Mouse (Mus musculus): ENCODE data around the gene Serpinf1. TPM values are rescaled to one million over a fixed set of nuclear protein-coding genes. Genes with fewer than 3 reads are reported as not detected.
A peak's percentile ranks its signal among the peaks of the same experiment; 100 is the strongest.

Serpinf1 gene
- polyA plus RNA-seq, 1 experiment from 2014 or later, result 168 TPM

DNA sequence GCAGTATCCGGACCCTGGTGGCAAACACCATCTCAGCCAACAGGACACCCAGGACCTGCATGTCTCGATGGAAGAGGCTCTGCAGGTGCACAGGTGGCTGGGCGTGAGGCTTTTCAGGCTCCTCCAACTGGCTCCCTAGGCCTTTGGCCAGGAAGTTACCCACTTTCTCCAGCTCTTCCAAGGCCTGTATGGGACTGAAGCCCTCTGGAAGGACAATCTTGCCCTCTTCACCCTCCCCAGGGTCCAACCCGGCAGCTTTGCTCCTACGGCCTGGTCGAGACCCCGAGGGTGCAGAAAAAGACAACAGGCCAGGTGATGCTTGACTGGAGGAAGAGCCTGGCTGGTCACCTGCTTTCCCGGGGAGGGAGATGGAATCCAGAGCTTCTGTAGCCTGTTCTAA is 29.6 kb upstream of the Serpinf1 start:
- no peaks in the 10 kb centered on the region for H3K9me3 ChIP-seq
- peaks cover 44% of the 10 kb centered on the region for H3K4me1 ChIP-seq
- H3K4me3 ChIP-seq, result no peak overlapping the region
- H3K36me3 ChIP-seq, result peaks cover 38% of the 10 kb centered on the region
- 93% methylated on average over 8 of the region's 8 CpGs for WGBS
- no peaks in the 10 kb centered on the region for H3K27me3 ChIP-seq (ENCODE audit: insufficient read depth, poor library complexity, severe bottlenecking)
- DNase-seq (ENCODE audit: low spot score), result no peak
- H3K27ac ChIP-seq, result no peak overlapping the region

DNA sequence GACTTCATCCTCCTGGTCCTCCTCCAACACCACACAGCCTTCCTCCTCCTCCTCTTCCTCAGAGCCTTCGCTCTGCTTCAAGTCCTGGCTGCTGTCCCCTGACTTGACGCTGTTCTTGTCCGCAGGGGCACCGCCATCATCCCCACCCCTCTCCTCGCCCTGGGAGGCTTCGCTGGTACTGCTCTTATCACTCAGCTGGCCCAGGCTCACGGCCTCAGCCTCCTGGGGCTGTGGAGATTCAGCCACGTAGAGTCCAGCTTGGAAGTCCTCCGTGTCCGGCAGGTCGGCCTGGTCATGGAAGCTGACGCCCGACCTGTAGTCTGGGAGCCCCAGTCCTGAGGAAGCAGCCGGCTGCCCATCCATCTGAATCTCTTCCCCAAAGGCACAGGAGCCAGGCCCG is 28.4 kb upstream of the Serpinf1 start:
- H3K4me3 ChIP-seq, result no peak overlapping the region
- no peaks in the 10 kb centered on the region for H3K27me3 ChIP-seq (ENCODE audit: insufficient read depth, poor library complexity, severe bottlenecking)
- 70% methylated on average over 15 of the region's 15 CpGs for WGBS
- H3K36me3 ChIP-seq, result peaks cover 42% of the 10 kb centered on the region
- H3K4me1 ChIP-seq, result peaks cover 44% of the 10 kb centered on the region
- no peaks in the 10 kb centered on the region for H3K9me3 ChIP-seq
- H3K27ac ChIP-seq, result peak overlapping the region; percentile 72
- no peak for DNase-seq (ENCODE audit: low spot score)

DNA sequence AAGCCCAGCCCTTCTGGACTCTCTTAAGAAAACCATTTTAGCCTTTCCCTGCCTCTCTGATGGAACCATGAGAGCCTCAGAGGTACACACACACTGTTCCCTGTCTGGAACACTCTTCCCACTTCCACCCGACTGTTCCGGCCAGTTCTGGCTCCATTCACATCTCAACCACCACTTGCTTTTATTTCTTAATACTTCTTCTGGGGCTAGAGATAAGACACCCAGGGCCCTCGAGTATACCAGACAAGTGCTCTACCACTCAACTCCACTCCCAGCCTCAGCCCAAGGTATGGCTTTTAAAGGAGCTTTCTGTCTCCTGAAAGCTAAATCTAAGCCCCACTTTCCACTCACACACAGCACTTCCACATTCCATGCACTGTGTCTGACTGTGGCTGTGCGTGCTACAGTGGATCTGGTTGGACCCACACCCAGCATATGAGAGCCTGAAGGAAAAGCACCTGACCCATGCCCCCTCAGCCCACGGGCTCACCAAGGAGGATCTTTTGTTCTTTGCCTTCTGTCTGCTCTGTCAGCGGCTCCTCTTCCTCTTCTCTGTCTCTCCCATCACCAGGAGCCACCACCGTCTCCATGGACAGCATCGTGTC is 27.9 kb upstream of the Serpinf1 start:
- Histone ChIP-seq H3K27ac (peak overlapping the region; percentile 72; the same call in 1 of the 2 replicates), H3K4me3 (no peak overlapping the region), H3K4me1 (peaks cover 46% of the 10 kb centered on the region), H3K9me3 (no peaks in the 10 kb centered on the region), H3K36me3 (peaks cover 45% of the 10 kb centered on the region), H3K27me3 (ENCODE audit: insufficient read depth, poor library complexity, severe bottlenecking) (no peaks in the 10 kb centered on the region)
- DNase-seq (ENCODE audit: low spot score), result no peak
- WGBS, result 79% methylated on average over 8 of the region's 8 CpGs

DNA sequence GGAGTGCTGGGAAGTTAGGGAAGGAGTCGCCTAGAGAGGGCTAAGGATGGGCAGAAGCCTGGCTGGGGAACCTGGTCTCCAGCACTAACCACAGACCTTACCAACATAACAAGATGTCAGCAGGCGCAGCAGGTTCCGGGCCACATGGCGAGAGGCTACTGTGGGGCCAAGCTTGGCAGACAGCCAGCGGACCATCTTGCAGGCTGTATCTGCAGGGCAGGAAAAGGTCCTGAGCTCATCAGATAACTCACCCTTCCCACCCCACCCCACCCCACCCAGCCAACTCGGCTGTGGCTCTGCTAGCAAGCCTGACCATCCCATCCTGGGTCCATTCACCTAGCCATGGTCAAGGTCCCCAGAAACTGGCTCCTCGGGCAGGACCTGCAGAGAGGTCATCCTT is 27.2 kb upstream of the Serpinf1 start:
- Histone ChIP-seq H3K36me3 (peaks cover 52% of the 10 kb centered on the region), H3K4me3 (no peak overlapping the region), H3K27me3 (ENCODE audit: insufficient read depth, poor library complexity, severe bottlenecking) (no peaks in the 10 kb centered on the region), H3K4me1 (peaks cover 47% of the 10 kb centered on the region), H3K27ac (no peak overlapping the region), H3K9me3 (no peaks in the 10 kb centered on the region)
- DNase-seq (ENCODE audit: low spot score), result peak; percentile 87
- 71% methylated on average over 7 of the region's 7 CpGs for WGBS

DNA sequence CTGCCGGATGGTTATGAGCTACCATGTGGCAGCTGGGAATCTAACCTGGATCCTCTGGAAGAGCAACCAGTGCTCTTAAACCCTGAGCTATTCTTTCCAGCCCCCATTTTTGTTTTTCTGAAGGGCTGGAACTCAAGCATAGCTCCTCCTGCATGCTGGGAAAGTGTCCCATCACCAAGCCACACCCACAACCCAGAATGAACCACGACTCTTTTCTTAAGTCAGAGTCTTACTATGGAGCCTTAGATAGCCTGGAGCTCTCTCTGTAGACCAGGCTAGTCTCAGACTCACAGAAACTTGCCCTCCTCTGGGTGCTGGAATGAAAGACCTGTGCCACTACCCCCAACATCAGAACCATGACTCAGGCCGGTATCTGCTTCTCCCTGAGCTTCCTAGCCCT is 26.1 kb upstream of the Serpinf1 start:
- no peaks in the 10 kb centered on the region for H3K27me3 ChIP-seq (ENCODE audit: insufficient read depth, poor library complexity, severe bottlenecking)
- peaks cover 62% of the 10 kb centered on the region for H3K36me3 ChIP-seq
- WGBS, result 78% methylated on average over 3 of the region's 3 CpGs
- H3K27ac ChIP-seq, result peak overlapping the region; percentile 48; the same call in 1 of the 2 replicates
- H3K9me3 ChIP-seq, result no peaks in the 10 kb centered on the region
- H3K4me3 ChIP-seq, result no peak overlapping the region
- DNase-seq (ENCODE audit: low spot score), result no peak
- peaks cover 47% of the 10 kb centered on the region for H3K4me1 ChIP-seq

GRCm38 (mm10) chr11:75443711-75444110 is 21.2 kb upstream of the Serpinf1 start:
- Histone ChIP-seq H3K4me3 (no peak overlapping the region), H3K9me3 (no peaks in the 10 kb centered on the region), H3K27ac (peak overlapping the region; percentile 7; the same call in 1 of the 2 replicates), H3K27me3 (ENCODE audit: insufficient read depth, poor library complexity, severe bottlenecking) (no peaks in the 10 kb centered on the region), H3K36me3 (peaks cover 64% of the 10 kb centered on the region), H3K4me1 (peaks cover 22% of the 10 kb centered on the region)
- DNase-seq (ENCODE audit: low spot score), result no peak
- 70% methylated on average over 8 of the region's 8 CpGs for WGBS

DNA sequence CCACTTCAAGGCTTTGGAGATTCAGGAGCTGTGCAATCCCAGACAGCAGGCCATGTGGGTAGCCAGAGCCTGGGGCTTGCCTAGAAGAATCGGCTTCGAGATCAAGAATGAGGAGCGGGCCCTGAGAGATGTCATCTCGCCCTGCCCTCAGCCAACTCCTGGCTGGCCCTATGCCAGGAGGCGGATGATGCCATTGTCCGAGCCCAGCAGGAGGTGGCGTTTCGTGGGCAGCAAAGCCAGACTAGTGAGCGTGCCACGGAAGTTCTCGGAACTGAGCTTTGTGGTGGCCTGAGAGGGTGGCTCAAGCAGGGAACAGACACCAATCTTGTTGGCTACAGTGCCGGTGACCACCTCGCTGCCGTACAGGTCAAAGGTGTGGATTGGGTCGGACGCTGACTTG is 19.1 kb upstream of the Serpinf1 start:
- peaks cover 45% of the 10 kb centered on the region for H3K36me3 ChIP-seq
- peaks cover 28% of the 10 kb centered on the region for H3K4me1 ChIP-seq
- no peak overlapping the region for H3K4me3 ChIP-seq
- no peak overlapping the region for H3K27ac ChIP-seq
- DNase-seq (ENCODE audit: low spot score), result no peak
- H3K27me3 ChIP-seq (ENCODE audit: insufficient read depth, poor library complexity, severe bottlenecking), result 0 out of 2 replicates have a peak, but pooled peaks cover 5% of the 10 kb centered on the region
- WGBS, result 93% methylated on average over 16 of the region's 16 CpGs
- H3K9me3 ChIP-seq, result no peaks in the 10 kb centered on the region

GRCm38 (mm10) chr11:75441034-75441433 is 18.5 kb upstream of the Serpinf1 start:
- no peak for DNase-seq (ENCODE audit: low spot score)
- peaks cover 31% of the 10 kb centered on the region for H3K4me1 ChIP-seq
- H3K36me3 ChIP-seq, result peaks cover 45% of the 10 kb centered on the region
- H3K9me3 ChIP-seq, result no peaks in the 10 kb centered on the region
- H3K27ac ChIP-seq, result no peak overlapping the region
- WGBS, result 78% methylated on average over 7 of the region's 7 CpGs
- H3K27me3 ChIP-seq (ENCODE audit: insufficient read depth, poor library complexity, severe bottlenecking), result 0 out of 2 replicates have a peak, but pooled peaks cover 5% of the 10 kb centered on the region
- H3K4me3 ChIP-seq, result no peak overlapping the region

DNA sequence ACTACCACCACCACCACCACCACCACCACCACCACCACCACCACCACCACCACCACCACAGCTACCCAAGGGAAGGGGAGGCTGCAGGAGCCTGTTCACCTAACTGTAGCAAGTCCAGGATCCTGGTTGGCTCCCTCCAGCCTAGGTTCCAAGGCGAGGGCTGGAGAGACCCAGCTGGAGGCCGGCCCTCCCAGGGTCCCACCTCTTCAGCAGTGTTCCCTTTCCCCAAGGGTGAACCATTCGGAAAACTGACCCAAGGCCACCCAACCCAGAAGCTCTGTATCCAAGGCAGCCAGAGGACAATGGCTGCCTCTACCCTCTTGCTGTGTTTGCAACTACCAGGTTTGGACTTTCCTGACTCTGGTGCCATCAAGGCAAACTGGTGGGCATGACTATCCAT is 17.4 kb upstream of the Serpinf1 start:
- WGBS, result 80% methylated on average over 3 of the region's 3 CpGs
- no peaks in the 10 kb centered on the region for H3K9me3 ChIP-seq
- H3K27me3 ChIP-seq (ENCODE audit: insufficient read depth, poor library complexity, severe bottlenecking), result 0 out of 2 replicates have a peak, but pooled peaks cover 5% of the 10 kb centered on the region
- no peak for DNase-seq (ENCODE audit: low spot score)
- no peak overlapping the region for H3K4me3 ChIP-seq
- peaks cover 26% of the 10 kb centered on the region for H3K4me1 ChIP-seq
- H3K27ac ChIP-seq, result no peak overlapping the region
- H3K36me3 ChIP-seq, result peaks cover 38% of the 10 kb centered on the region

- Histone ChIP-seq H3K27ac (no peak within 1 kb of the TSS), H3K4me1 (peaks cover 20% of the 10 kb centered on the region), H3K27me3 (ENCODE audit: insufficient read depth, poor library complexity, severe bottlenecking) (0 out of 2 replicates have a peak, but pooled peaks cover 5% of the 10 kb centered on the region), H3K4me3 (no peak within 1 kb of the TSS; the same call in 1 of the 2 replicates), H3K36me3 (peaks cover 32% of the 10 kb centered on the region), H3K9me3 (peaks cover 2% of the 10 kb centered on the region)
- WGBS, result 83% methylated on average over 6 of the region's 6 CpGs
- DNase-seq (ENCODE audit: low spot score), result no peak
Observed at GRCm38 (mm10) chr11:75439363-75439762, 16.9 kb upstream of the Serpinf1 start, which contains the start of gene Serpinf2. Serpinf2 (minus strand) TSS chr11:75439591.

GRCm38 (mm10) chr11:75438804-75439203 is 16.3 kb upstream of the Serpinf1 start:
- H3K4me1 ChIP-seq, result peaks cover 14% of the 10 kb centered on the region
- DNase-seq (ENCODE audit: low spot score), result no peak
- no peak overlapping the region for H3K4me3 ChIP-seq
- 0 out of 2 replicates have a peak, but pooled peaks cover 5% of the 10 kb centered on the region for H3K27me3 ChIP-seq (ENCODE audit: insufficient read depth, poor library complexity, severe bottlenecking)
- no peak overlapping the region for H3K27ac ChIP-seq
- H3K9me3 ChIP-seq, result peaks cover 6% of the 10 kb centered on the region
- H3K36me3 ChIP-seq, result peaks cover 26% of the 10 kb centered on the region
- WGBS, result 89% methylated on average over 3 of the region's 3 CpGs

DNA sequence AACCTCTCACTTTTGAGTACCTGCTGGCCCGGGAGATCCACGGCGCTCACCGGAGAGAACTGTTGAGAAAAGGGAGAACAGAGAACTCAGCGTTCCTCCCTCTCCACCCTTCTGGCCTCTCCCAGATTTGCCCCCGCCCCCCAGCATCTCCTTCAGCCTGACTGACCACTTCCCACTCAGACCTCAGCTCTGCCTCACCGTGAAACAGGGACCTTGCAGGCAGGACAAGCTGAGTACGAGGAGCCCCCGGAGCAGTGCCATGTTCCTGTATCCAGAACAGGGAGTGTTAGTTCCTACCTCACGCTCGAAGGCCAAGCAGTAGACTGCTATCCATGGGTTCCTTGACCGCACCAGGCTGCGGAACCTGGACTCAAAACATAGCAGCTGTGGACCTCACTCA is 15.7 kb upstream of the Serpinf1 start:
- 81% methylated on average over 13 of the region's 13 CpGs for WGBS
- Histone ChIP-seq H3K27me3 (ENCODE audit: insufficient read depth, poor library complexity, severe bottlenecking) (0 out of 2 replicates have a peak, but pooled peaks cover 5% of the 10 kb centered on the region), H3K9me3 (peaks cover 6% of the 10 kb centered on the region), H3K4me1 (peaks cover 10% of the 10 kb centered on the region; the same call in 1 of the 2 replicates), H3K27ac (no peak overlapping the region), H3K36me3 (peaks cover 25% of the 10 kb centered on the region), H3K4me3 (peak overlapping the region; percentile 18; the same call in 1 of the 2 replicates)
- no peak for DNase-seq (ENCODE audit: low spot score)

- no peak for DNase-seq (ENCODE audit: low spot score)
- H3K4me3 ChIP-seq, result no peak overlapping the region
- H3K27me3 ChIP-seq (ENCODE audit: insufficient read depth, poor library complexity, severe bottlenecking), result 0 out of 2 replicates have a peak, but pooled peaks cover 5% of the 10 kb centered on the region
- H3K9me3 ChIP-seq, result peaks cover 6% of the 10 kb centered on the region
- no peak overlapping the region for H3K27ac ChIP-seq
- 87% methylated on average over 5 of the region's 5 CpGs for whole genome bisulfite sequencing
- no peaks in the 10 kb centered on the region for H3K36me3 ChIP-seq
- peaks cover 10% of the 10 kb centered on the region; the same call in 1 of the 2 replicates for H3K4me1 ChIP-seq
Observed at GRCm38 (mm10) chr11:75434138-75434537, 11.6 kb upstream of the Serpinf1 start.
